Mouse (Mus musculus) ES-Bruce4 (cell line): ENCODE data around the gene Cdkn2aipnl. TPM values are rescaled to one million over a fixed set of nuclear protein-coding genes. Genes with fewer than 3 reads are reported as not detected.

Experiments used
- H3K27ac ChIP-seq: 2 replicates; pipeline ENCODE4 v1.5.1; 2012; ENCODE audit warnings: low read length, inconsistent platforms; ENCODE audit not compliant: insufficient read depth
- H3K27me3 ChIP-seq: 2 replicates; pipeline ENCODE4 v1.6.1; 2012; ENCODE audit warnings: mild to moderate bottlenecking, low read length, inconsistent platforms; ENCODE audit not compliant: control insufficient read depth, poor library complexity, insufficient read depth, severe bottlenecking
- H3K36me3 ChIP-seq: 2 replicates; pipeline ENCODE4 v1.6.1; 2012; ENCODE audit warnings: inconsistent platforms, mild to moderate bottlenecking, low read length, moderate library complexity; ENCODE audit not compliant: control insufficient read depth, poor library complexity, insufficient read depth, severe bottlenecking
- H3K4me1 ChIP-seq: one replicate; pipeline ENCODE4 v1.8.1; 2011; ENCODE audit warnings: low read length; ENCODE audit not compliant: control insufficient read depth, insufficient read depth
- H3K4me3 ChIP-seq: 2 replicates; pipeline ENCODE4 v1.5.1; 2011; ENCODE audit warnings: low read depth, mild to moderate bottlenecking, low read length
- H3K9ac ChIP-seq: 2 replicates; pipeline ENCODE4 v1.6.1; 2012; ENCODE audit warnings: low read depth, mild to moderate bottlenecking, inconsistent platforms; ENCODE audit not compliant: poor library complexity, severe bottlenecking
- H3K9me3 ChIP-seq: replicated peaks from 2 replicates; pipeline ENCODE4 v1.6.1; 2012; ENCODE audit warnings: mild to moderate bottlenecking, low read length, inconsistent platforms; ENCODE audit not compliant: control insufficient read depth, poor library complexity, insufficient read depth, severe bottlenecking
- CTCF ChIP-seq: IDR thresholded peaks from one replicate; pipeline ENCODE4 v1.8.1; 2011; ENCODE audit warnings: low read depth, low read length
- EP300 ChIP-seq: IDR thresholded peaks from 2 replicates; pipeline ENCODE4 v1.6.1; 2011; ENCODE audit warnings: low read depth, low read length; ENCODE audit not compliant: insufficient read depth
- POLR2A ChIP-seq: IDR thresholded peaks from one replicate; pipeline ENCODE4 v1.8.1; 2011; ENCODE audit warnings: low read length; ENCODE audit not compliant: insufficient read depth
- polyA plus RNA-seq: library from polyadenylated mRNA; stranded (reverse); fragments of >200 nt; gene quantifications from 2 replicates; pipeline ENCODE4 v1.2.4, GENCODE M21; 2011; ENCODE audit warnings: low read depth; ENCODE audit not compliant: missing spikeins, insufficient read depth, insufficient read length

Gene Cdkn2aipnl
- polyA plus RNA-seq, 1 experiment, result 69.8 TPM

GRCm38 (mm10) chr11:51961761-51962160, 5.7 kb upstream of the Cdkn2aipnl start:
- H3K27ac ChIP-seq, result no peak overlapping the region
- no peak overlapping the region for H3K4me3 ChIP-seq
- H3K9me3 ChIP-seq, result no peaks in the 10 kb centered on the region
- no peaks in the 10 kb centered on the region for H3K4me1 ChIP-seq
- TF ChIP-seq POLR2A, result no peak
- no peak for TF ChIP-seq CTCF
- no peak for TF ChIP-seq EP300
- H3K27me3 ChIP-seq, result no peaks in the 10 kb centered on the region
- no peaks in the 10 kb centered on the region for H3K36me3 ChIP-seq
- H3K9ac ChIP-seq, result no peak overlapping the region

GRCm38 (mm10) chr11:51962277-51962676, 5.2 kb upstream of the Cdkn2aipnl start:
- Histone ChIP-seq H3K27ac (no peak overlapping the region), H3K4me3 (no peak overlapping the region), H3K9me3 (no peaks in the 10 kb centered on the region), H3K9ac (no peak overlapping the region), H3K27me3 (no peaks in the 10 kb centered on the region), H3K36me3 (no peaks in the 10 kb centered on the region), H3K4me1 (no peaks in the 10 kb centered on the region)
- TF ChIP-seq CTCF (no peak), POLR2A (no peak), EP300 (no peak)

GRCm38 (mm10) chr11:51966651-51967050, 810 bp upstream of the Cdkn2aipnl start:
- Histone ChIP-seq H3K9ac (no peak overlapping the region), H3K27me3 (no peaks in the 10 kb centered on the region), H3K4me1 (peaks cover 1% of the 10 kb centered on the region), H3K9me3 (no peaks in the 10 kb centered on the region), H3K27ac (no peak overlapping the region), H3K4me3 (no peak overlapping the region), H3K36me3 (peaks cover 21% of the 10 kb centered on the region)
- TF ChIP-seq CTCF (no peak), POLR2A (no peak), EP300 (no peak)

GRCm38 (mm10) chr11:51968896-51969295, 1.4 kb downstream of the Cdkn2aipnl start:
- TF ChIP-seq CTCF (no peak), EP300 (no peak), POLR2A (no peak)

GRCm38 (mm10) chr11:51969511-51969910, 2.0 kb downstream of the Cdkn2aipnl start:
- no peaks in the 10 kb centered on the region for H3K9me3 ChIP-seq
- H3K27me3 ChIP-seq, result no peaks in the 10 kb centered on the region
- no peak overlapping the region for H3K4me3 ChIP-seq
- peak overlapping the region; percentile 83; the same call in 1 of the 2 replicates for H3K9ac ChIP-seq
- H3K27ac ChIP-seq, result no peak overlapping the region
- TF ChIP-seq POLR2A, result no peak
- no peak for TF ChIP-seq CTCF
- no peak for TF ChIP-seq EP300
- H3K4me1 ChIP-seq, result peaks cover 1% of the 10 kb centered on the region
- H3K36me3 ChIP-seq, result peaks cover 40% of the 10 kb centered on the region

More at GRCm38 (mm10) chr11:51968896-51969295, 1.4 kb downstream of the Cdkn2aipnl start:
- Histone ChIP-seq H3K9me3 (no peaks in the 10 kb centered on the region), H3K27ac (no peak overlapping the region), H3K4me1 (peaks cover 1% of the 10 kb centered on the region), H3K9ac (peak overlapping the region; percentile 83), H3K4me3 (peak overlapping the region; percentile 61), H3K27me3 (no peaks in the 10 kb centered on the region), H3K36me3 (peaks cover 37% of the 10 kb centered on the region)

- Histone ChIP-seq H3K27ac (no peak overlapping the region), H3K4me3 (no peak overlapping the region), H3K4me1 (peaks cover 1% of the 10 kb centered on the region), H3K36me3 (peaks cover 50% of the 10 kb centered on the region), H3K9me3 (no peaks in the 10 kb centered on the region), H3K27me3 (no peaks in the 10 kb centered on the region), H3K9ac (no peak overlapping the region)
- TF ChIP-seq CTCF (no peak), EP300 (no peak), POLR2A (no peak)
These were observed 4.2 kb downstream of the Cdkn2aipnl start for GRCm38 (mm10) chr11:51971644-51972043.
